Mouse (Mus musculus) T-helper 17 cell (primary cell): ENCODE results near the gene Gm11239.
"Not testable (repeated sequence)": the region's sequence is repeated elsewhere in the genome, so short reads cannot be mapped to it uniquely, and the experiment has no call there.

ENCODE experiments used
- in situ Hi-C, 2 experiments: fragments of 300-600 bp; cut with MboI, MseI; formaldehyde crosslinking; loops; 1 replicate in 1 of 2; 2 replicates in 1 of 2; pipeline ENCODE4 v1.15.1; 2025; ENCODE audit warnings: high pct_unique_total_duplicates in 2 of 2

The Gm11239 gene

GRCm38 (mm10) chr4:73668054-73668453 is at the start of gene Gm11239:
Gm11239 (plus strand) TSS chr4:73668354.
- in situ Hi-C loops: not testable (repeated sequence)

DNA sequence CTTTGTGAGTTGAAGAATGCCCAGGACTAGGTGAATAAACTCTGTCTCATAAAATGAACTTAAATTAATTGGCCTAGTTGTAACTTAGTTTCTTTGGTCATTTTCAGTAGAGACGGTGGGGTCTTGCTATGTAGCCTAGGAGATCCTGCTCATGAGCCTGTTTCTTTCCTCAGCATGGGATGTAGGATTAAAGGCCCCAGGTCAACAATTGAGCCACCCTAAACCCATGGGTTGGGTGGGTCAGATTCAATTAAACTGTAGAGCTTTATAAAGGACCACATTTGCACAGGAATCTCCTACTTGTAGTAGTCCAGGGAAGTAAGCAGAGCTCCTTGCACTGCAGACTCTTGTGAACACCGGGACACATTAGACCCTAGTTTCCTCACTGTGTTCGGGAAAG is 45.5 kb upstream of the Gm11239 start, which contains the start of gene Gm11237:
TSS of gene Gm11237 (plus strand) at position 301 of the 400 bp plus-strand sequence.
- in situ Hi-C loops: not testable (repeated sequence)

- in situ Hi-C loops: loop anchor here (5.0 kb wide), 2 partner anchors 36 to 41 kb away; no protein-coding TSS in a partner anchor
Measured at GRCm38 (mm10) chr4:73637821-73638220, 30.3 kb upstream of the Gm11239 start, which contains the start of gene Gm11236. Gm11236 (plus strand) TSS chr4:73638121.

GRCm38 (mm10) chr4:73661864-73662263 is 6.3 kb upstream of the Gm11239 start:
- in situ Hi-C loops: not testable (repeated sequence)

DNA sequence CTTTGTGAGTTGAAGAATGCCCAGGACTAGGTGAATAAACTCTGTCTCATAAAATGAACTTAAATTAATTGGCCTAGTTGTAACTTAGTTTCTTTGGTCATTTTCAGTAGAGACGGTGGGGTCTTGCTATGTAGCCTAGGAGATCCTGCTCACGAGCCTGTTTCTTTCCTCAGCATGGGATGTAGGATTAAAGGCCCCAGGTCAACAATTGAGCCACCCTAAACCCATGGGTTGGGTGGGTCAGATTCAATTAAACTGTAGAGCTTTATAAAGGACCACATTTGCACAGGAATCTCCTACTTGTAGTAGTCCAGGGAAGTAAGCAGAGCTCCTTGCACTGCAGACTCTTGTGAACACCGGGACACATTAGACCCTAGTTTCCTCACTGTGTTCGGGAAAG is 15.1 kb downstream of the Gm11239 start, which contains the start of gene Gm428:
TSS of gene Gm428 (plus strand) at position 301 of the 400 bp plus-strand sequence.
- in situ Hi-C loops: loop anchor here in 1 of 2 experiments (5.0 kb wide), 1 partner anchor 86 kb away; no protein-coding TSS in a partner anchor

DNA sequence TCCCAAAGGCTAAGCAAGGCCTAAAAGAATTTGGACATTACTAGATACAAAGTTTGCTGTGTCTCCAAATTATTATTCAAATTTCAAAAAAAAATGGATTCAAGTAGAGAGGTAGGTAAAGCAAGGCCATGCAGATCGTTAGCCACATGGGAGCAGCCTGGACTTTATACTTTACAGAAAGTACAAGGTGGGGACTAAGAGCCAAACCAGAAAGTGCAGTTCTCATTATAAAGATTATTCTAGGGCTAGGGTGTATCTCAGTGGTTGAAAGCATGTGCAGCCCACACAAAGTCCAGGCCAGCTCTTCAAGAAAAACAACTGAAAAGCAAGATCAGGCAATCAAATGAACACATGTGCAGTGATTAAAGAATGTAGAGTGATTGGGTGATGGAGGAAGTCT is 50.6 kb downstream of the Gm11239 start:
- in situ Hi-C loops: no loop called here

DNA sequence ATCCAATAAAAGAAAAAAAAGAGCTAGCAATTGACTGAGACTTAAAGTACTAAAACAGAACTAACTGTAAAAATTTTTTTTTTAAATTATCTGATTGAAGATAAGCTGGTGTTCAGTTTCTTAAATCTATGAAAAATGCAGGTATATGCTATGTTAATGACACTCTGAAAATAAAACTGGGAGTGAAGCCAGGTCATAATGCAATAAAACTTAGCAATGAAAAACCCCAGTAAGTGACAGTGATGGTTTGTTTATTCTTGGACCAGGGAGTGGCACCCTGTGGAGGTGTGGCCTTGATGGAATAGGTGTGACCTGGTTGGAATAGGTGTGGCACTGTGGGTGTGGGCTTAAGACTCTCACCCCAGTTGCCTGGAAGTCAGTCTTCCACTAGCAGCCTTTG is 51.7 kb downstream of the Gm11239 start:
- in situ Hi-C loops: no loop called here
